Mouse (Mus musculus) thymus, postnatal 25 days (tissue): ENCODE data around the gene Gpr85.
"Not testable (repeated sequence)": the region's sequence is repeated elsewhere in the genome, so short reads cannot be mapped to it uniquely, and the experiment has no call there.

Experiments
- DNase-seq: peaks from one replicate; pipeline ENCODE4 v3.0.0; 2022

The Gpr85 gene

DNA sequence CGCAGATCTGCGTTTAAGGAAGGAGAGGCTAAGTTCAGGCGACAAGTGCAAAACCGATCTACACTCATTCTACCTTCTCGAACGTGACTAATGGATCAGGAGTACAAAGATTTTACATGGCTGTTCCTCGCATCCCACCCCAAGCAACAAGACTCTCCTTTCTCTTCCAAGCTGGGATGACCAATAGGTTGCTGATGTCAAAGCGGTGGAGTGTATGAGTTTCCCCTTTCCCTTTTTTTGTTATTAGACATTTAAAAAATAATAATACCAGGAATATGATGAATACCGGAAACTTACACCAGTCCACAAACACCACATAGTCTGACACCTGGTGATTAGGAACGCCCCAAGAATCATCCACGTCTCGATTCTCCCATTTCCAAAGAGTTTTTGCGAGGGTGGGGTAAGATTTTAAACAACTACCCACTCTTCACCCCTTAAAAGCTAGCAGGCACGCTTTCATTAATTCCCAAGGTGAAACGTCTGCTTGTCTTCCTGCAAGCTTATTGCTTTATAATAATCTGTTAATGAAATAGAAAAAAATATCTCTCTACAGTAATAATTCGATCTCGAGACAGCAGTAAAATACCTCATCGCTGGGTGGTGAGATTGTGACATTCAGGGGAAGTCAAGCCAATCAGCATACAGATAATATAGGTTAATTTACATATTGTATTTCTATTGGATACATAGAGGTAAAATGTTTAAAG is at the start of gene Gpr85:
Gpr85 (minus strand) TSS at position 598 of the 710 bp plus-strand sequence.
- DNase-seq: no peak

DNA sequence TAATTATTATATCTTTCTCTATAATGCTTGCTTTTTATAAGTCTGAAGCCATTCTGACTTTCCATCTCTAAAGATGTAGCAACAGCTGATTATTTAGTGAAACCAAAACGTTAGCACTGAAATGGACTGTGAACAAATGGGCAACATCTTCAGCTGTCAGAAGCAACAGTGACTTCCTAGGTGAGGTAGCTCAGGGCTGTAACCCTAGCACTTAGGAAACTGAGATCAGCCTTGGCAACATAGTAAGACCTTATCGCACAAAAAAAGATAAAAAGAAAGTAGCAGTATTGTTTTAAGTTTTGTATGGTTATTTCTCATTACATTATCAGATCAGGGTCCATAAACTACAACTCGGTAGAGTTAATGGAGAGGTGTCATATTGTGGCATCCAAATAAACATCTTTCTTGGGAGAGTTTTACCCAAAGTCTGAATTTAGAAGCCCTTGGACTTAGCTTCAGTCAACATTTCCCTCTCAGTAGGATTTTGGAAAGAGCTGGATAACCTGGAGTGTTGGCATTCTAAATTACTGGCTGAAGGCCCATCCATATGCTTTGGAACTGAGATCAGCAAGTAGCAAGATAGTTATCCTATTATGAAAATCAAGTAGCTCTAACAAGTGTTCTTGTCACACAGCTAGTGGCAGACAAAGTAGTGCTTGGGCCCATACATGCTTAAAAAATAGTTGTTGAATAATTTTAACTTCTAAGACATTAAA is 45.3 kb upstream of the Gpr85 start:
- no peak for DNase-seq

DNA sequence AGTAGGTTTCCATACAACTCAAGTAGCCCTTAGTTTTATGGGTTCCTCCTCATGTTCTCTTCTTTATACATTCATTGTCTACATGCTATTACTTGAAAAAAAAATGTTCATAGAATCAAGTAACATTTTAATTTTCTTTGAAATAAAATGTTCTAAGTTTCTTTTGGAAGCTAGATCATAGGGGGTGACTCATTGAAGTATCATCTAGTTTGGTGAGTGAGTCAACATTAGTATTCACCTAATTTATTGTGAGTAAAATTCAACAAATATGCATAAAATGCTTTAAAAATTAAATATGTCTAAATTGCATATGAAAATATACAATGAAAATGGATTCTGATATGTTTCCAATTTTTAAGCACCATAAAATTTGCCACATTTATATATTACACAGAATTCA is 43.2 kb upstream of the Gpr85 start:
- no peak for DNase-seq

DNA sequence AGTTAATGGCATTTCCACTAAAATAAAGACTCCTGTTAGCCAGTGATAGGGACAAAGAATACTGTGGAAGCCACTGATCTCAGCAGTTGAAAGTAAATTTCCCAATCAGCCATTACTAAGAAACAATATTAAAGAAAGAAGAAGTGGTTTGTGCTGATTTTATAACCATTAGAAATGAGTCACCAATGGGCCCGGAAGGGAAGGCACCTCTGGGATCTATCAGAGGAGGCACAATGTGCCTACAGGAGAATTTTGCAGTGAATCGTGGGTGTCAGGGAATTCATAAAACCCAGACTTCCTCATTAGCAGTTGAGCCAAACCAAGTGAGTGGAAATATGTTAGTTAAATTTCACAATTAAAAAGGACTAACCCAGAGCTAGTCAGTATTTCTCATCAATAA is 34.2 kb upstream of the Gpr85 start:
- DNase-seq: no peak

DNA sequence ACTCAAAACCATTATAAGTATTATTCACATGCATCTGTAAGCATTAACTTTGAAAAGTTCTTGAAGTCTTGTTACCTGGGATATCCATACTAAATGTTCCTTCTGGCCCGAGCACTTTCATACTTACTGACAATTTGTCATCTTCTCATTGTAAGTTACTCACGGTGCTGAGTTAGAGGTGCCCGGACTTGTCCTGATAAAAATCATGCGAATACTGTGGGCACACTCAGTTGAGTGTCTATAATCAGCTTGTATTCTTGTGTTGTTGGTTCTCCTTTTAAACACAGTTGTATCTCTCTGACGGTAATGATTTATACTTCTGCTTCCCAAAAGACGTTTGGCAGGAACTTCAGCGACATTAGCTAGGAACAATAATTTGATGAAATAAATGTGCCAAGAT is 32.3 kb upstream of the Gpr85 start:
- no peak for DNase-seq

DNA sequence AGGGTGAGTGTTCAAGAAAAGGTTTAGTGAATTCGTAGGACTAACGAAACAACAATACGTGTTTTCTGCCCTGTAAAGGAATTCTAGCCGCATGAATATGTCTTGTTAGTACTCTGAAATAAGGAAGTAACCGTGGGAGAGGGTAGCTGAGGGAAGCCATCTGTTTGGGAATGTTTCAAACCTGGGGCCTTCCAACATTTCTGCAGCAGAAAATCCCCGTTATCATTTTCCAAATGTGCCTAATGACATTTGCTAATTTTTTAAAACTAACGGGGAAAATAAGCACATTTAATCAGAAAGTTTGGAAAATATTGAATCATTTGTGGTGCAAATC is 31.9 kb upstream of the Gpr85 start:
- no peak for DNase-seq

DNA sequence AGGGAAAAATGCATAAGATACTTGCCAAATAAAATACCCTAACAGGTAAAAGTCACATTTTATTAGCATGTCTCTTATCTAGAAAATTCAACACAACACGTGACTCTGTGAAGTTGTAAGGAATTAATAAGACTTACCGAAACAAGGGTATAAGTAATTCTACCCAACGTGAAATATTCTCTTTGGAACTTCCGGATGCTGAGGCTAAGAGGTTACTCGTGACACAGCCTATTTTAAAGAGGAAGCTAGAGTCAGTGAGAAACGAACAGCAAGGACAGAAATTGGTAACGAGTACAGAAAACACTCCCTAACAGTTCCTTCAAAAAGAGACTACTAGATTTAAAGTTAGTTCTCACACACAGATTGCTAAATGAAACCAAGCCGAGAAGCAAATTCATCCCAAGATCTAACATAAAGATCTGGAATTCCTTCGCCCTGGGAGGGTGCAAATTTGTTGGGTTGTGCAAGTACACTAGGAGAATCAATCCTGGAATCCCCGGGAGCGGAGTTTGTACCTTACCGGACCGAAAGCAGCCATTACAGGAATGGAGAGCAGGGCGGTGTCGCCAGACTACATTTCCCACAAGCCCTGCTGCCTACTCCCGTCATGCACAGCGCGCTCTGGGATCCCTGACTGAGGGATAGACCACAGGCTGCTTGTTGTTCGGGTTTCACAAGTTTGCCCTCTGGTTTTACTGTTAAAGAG is 31.3 kb upstream of the Gpr85 start, which contains the start of gene 2610001J05Rik:
2610001J05Rik (minus strand) TSS at position 600 of the 706 bp plus-strand sequence.
- peak; percentile 87 for DNase-seq

DNA sequence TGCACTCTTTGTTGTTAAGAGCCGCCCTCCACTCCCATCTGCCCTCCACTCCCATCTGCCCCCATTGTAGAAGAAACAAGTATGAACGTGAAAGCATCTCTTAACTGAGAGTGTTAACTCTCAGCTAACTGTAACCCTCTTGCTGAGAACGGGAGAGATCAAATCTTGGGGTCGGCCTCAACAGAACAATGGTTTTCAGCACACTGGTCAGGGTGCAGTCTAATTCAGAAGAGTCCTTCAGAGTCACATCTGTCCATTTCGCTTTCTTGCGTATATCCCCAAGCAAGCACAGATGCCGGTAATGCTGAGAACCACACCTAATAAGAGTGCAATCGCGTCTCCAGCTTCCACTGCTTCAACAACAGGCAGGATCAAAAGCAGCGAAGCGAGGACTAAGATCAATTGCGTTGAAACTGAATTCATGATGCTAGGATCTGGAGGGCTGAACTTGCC is 30.6 kb upstream of the Gpr85 start:
- DNase-seq: peak; percentile 9

DNA sequence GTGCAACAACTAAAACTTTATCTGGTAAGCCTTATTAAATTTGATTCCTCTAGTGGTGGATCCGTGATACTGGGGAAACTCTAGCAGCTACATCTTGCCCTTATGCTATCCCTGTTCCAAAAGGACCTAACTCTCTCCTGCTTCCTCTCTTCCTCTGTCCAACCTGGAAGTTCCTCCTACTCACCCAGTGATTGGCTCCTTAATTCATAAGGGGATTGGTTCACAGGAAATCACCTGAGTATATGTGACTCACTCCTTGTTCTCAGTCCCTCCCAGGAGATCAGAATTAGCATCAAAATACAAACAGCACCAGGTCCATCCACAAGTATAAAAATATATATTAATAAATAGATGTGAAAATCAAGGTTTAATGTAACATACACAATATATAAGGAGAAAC is 20.9 kb upstream of the Gpr85 start:
- no peak for DNase-seq

DNA sequence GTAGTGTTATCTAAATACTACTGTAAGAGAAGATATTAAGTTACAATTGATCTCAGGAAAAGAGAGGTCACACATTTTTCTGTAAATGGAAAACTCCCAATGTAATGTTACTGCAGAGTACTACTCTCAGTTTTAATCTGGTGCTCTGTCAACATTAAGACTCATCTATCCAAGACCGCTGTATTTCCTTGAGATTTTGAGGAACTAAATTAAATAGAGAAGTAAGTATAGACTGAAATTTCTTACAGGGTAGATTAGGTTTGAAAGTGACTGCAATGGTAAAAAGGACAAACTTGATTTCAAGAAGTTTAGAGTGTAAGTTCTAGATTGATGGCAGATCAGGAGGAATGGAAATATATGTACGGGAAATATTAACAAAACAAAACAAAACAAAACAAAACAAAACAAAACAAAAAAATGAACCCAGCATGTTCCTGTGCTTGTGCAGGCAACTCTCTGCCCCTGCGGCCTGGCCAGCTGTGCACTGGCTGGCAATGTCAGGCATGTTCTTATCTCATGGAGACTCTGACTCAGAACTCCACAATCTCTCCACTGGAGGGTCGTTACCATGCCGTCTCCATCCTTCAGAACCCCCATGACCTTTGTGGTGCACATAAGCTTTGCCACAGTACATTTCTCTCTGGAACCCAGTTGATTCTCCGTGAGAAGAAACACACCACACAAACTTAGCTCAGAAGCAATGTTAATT is 20.3 kb upstream of the Gpr85 start:
- no peak for DNase-seq

DNA sequence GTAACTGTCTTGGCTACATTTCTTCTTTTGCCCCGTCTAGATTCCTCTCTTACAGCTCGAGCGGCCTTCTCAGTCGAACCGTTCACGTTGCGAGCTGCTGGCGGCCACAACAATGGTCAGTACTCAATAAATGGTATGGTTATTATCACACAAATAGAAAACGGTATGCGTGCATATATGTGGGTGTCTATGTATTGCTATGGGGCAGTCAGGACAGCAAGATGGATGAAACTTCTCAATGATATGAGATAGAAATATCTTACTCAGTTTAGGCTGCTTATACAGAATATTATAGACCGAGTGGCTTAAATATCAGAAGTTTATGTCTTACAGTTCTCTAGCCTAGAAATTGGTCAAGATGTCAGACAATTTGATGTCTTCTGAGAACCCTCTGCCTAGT is 14.5 kb upstream of the Gpr85 start:
- DNase-seq: no peak

DNA sequence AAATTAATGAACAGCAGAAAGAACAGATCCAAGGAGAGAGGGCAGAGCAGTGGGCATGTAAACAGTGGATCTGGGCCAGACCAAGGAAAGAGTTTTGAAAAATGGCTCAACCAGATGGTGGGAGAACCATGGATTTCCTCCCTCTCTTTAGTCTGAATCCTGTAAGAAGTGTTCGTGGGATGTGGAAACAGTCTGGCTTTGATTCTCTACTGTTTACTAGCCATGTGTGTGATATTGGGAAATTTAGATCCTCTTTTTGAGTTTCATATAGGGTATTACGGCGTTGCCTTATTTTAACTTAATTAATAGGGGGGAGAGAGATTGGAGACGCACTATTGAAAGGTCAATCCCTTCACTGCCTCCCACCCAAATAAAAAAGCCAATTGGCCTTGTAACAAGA is 13.5 kb upstream of the Gpr85 start:
- DNase-seq: no peak

DNA sequence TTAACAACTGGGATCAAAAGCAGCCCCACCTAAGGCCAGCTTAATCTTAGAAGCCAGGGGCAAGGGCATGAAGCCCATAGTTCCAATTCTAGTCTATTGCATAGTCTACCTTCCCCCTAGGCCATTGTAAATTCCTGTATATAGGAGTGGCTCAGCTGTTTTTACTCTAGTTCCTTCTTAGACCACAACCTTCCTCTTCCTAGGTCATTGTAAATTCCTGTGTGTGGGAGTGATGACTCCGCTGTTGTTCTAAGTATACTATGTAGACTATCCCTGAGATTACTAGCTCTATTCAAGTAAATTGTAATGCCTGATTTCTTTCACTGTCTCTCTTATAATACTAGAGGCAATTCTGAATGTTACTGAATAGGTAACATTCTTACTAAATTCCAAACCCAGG is 6.3 kb upstream of the Gpr85 start:
- not testable (repeated sequence) for DNase-seq

DNA sequence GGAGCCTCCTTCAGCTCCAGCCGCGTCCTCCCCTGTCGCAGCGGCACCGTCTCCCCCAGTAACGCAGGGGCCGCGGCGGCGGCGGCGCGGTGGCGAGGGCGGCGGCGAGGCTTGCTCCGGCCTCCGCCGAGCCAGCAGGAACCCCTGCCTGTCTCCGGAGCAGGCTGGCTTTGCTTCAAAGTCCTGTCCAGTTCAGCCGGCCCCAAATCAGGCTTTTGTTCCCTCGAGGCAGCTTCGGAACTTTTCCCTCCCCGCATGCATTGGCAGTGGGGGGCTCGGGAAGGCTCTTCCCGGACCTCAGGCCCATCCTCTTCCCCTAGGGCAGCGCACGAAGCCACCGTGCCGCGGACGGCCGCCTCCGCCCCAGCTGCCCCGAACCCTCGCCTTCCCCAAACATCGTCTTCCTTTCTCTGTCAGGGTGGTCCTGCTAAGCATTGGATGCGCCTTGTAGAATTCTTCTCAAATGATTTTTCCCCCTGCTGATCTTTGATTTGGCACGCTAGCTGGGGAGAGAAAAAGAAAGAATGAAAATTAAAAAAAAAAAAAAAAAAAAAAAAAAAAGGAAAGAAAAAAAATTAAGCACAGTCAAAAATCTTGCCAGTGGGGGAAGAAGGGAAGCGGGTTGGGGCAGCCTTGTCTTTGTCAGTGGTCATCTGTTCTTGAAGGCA is 931 bp downstream of the Gpr85 start:
- DNase-seq: peak; percentile 43

DNA sequence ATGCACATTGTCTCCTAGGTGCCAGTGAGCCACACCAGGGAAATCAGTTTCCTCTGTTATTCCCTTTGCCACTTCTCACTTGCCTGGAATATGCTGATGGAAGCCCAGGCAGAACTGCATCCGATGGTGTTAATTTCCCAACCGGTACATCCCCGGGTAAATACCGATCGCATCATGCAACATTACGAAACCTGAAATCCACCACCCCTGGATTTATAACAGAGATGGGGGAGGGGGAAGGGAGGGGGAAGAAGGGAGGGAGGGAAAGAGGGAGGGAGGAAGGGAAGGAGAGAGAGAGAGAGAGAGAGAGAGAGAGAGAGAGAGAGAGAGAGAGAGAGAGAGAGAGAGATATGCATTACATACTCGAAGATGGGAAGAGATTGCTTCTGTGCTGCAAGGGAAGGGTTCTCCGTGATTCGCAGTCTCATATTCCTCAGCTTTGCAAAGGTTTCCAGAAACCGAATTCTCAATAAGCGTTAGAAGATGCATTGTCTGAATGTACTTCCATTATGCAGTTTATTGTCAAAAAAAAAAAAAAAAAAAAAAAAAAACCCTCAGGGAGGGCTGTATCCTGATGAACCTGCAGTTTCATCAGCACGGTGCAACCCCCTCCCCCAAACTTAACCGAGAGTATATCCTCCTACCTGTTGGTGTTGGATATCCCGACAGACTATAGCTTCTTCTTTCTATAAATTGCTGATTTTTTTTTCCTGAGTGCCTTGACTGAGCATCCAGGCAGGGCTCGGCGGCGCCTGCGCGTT is 1.6 kb downstream of the Gpr85 start:
- no peak for DNase-seq

DNA sequence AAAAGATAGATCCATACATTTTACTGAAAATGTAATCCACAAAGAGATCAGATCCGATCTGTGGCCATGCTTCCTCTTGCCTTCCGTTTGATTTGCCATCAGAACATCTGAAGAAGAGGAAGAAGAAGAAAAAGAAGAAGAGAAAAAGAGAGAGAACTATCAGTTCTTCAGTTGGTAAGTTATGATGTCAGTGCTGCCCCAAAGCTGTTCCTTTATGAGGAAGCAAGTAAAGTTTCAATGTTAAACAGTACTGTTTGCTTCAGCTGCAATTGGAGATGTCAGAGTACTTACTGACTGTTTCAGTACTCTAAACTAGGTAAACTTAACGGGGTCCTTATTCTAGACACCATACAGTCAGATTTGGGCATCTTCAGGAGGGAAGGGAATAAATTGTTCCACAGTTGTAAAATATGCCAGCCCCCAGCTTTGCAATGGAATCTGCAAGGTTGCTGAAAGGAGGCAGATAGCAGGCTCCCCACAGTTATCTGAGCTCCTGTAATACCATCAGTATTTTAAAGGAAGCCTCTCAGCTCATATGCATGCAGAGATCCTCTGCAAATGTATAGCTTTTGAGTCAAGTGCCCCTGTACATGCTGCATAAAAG is 2.7 kb downstream of the Gpr85 start:
- no peak for DNase-seq

DNA sequence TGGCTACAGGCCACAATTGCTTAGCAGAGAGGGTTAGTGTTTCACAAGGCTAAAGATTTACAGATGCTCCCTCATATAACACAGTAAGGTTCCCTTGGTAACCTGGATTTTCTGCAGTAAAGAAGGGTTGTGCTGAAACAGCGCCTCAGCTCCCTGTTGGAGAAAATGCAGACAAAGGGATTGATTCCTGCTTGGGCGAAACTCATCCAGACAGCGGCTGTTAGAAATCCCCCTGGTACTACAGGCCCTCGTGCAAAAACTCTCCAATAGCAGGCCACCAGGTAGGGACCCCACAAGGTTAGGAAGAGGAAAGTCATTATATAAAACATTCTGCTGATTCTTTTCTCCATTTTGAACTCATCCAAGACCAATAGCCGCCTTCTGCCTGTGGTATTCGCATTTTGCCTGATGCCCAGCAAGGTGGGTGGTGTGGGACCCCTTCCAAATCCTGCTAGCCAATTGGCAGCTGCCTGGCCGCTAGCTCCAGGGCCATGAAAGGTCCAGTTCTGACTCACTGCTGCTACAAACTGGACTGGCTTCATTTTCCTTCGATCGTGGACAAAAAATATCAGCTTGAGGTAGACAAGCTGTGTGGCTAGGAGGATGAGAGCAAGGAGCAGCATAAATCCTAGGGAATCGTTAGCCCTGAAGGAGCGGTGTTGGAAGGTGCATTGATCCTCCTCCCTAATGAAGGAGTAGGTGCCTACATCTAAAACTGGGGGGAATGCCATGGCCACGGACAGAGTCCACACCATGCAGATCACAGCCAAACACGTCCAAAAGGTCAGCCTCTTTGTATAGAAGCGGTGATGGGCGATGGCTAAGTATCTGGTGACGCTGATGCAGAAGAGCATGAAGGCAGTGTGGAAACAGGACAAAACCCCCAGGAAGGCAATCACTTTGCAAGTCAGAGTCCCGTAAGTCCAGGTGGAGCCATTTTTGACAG is 3.7 kb downstream of the Gpr85 start:
- no peak for DNase-seq

DNA sequence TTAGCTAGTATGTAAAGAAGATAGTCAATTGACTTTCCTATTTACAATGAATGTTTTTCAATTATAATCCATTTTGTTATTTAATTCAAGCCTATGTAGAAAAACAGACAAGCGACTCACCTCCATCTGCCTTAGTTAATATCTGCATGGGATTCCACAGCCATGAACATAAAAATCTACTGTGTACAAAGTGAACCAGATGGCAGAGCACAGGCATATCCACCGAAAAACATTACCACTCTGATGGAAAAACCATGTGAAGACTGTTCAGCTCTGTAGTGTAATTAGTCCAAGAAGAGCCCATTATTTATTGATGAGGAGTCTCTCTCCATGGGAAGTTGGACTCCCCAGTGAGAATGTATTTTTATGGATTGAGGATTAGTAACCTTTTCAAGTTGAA is 7.0 kb downstream of the Gpr85 start:
- DNase-seq: no peak

DNA sequence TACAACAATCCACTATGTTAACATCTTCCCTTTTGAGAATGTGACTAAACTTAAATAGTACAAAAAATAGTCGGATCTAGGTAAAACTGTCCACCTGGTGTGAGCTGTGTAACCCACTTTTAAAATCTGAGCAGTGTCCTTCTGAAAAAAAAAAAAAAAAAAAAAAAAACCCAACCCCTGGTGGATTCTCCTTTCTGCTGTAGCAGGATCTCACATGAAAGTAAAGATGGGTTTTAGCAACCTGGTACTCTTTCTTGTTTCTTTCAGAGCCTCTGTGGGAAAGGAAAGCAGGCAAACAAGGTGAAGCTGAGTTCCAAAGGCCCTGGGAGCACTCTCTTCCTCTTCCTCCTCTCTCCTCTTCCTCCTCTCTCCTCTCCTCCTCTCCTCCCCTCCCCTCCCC is 10.9 kb downstream of the Gpr85 start:
- DNase-seq: no peak

DNA sequence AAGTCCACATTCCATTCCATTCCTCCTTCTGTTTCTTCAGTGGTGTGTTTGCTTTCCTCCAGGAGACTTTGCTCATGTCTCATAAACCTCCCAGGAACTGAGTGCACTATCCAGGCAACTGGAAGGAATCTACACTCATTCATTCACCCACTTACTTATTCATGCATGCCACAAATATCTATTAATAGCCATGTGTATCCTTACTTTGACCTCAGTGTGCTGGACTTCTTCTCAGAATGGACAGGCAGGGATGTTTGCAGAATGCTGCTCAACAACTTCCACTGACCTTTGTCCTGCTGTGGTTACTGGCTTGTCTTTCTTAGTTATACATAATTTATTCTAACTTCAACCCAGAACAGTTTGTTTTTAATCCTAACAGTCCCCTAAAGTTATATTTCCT is 23.1 kb downstream of the Gpr85 start:
- no peak for DNase-seq
